10 mouse cellular contexts compared by ENCODE assay signal in genomic region chr3:30766177-30766576, GRCm38 (mm10). TPM values are rescaled to one million over a fixed set of nuclear protein-coding genes. Genes with fewer than 3 reads are reported as not detected.
A peak's percentile ranks its signal among the peaks of the same experiment; 100 is the strongest.
DNase-seq lines count a peak whose midpoint lies in the region; ATAC-seq lines count a peak whose summit lies in the region.
"Had no signal": no experiment of that assay in that cellular context is flagged by ENCODE, and none has a peak within 500 bp of the region (broad histone marks: within the 10 kb centered on the region; RNA-seq: fewer than 3 reads in every experiment).

No protein-coding gene starts in this region.

- peak overlapping the region; percentile 42 for H3K4me2 ChIP-seq in heart, embryonic 11.5 days
- no peak overlapping the region for H3K4me2 ChIP-seq in forebrain, embryonic 15.5 days (replicated peaks)
- H3K4me2 ChIP-seq: midbrain, embryonic 15.5 days had no signal

- H3K4me3 ChIP-seq in heart, embryonic 11.5 days (ENCODE audit: low read depth, low read length): no peak overlapping the region
- H3K4me3 ChIP-seq in forebrain, embryonic 15.5 days: no peak overlapping the region
- H3K4me3 ChIP-seq: midbrain, embryonic 15.5 days had no signal

- peaks cover 6% of the 10 kb centered on the region; the same call in 1 of the 2 replicates for H3K4me1 ChIP-seq in heart, embryonic 11.5 days (ENCODE audit: control insufficient read depth, insufficient read depth, low read length)
- H3K4me1 ChIP-seq in forebrain, embryonic 15.5 days: no peaks in the 10 kb centered on the region
- H3K4me1 ChIP-seq: midbrain, embryonic 15.5 days had no signal

- no peaks in the 10 kb centered on the region for H3K9me3 ChIP-seq in heart, embryonic 11.5 days (replicated peaks; ENCODE audit: control insufficient read depth, low read length)
- H3K9me3 ChIP-seq in forebrain, embryonic 15.5 days: no peaks in the 10 kb centered on the region
- H3K9me3 ChIP-seq: midbrain, embryonic 15.5 days had no signal

- peak; percentile 38 to 55 for DNase-seq in adrenal gland, adult (ENCODE audit: inconsistent age in 2 of 2, low spot score in 1 of 2)
- no peak for DNase-seq in adrenal gland, postnatal 4 days (ENCODE audit: low spot score in 2 of 2)
- peak; percentile 88 to 93 for DNase-seq in kidney, postnatal 25 days
- no peak for DNase-seq in frontal cortex, adult 2 months (ENCODE audit: extremely low spot score in 1 of 2, low spot score in 1 of 2)
- DNase-seq in thymus, postnatal 4 days: no peak

- peak; percentile 79 for ATAC-seq in heart, embryonic 11.5 days (replicated peaks; ENCODE audit: insufficient number of reproducible peaks, low FRiP score, low TSS enrichment)
- ATAC-seq in megakaryocyte-erythroid progenitor cell, adult 5-6 weeks (replicated peaks; ENCODE audit: low FRiP score, low TSS enrichment, poor library complexity, severe bottlenecking): peak; percentile 50
- no peak for ATAC-seq in forebrain, embryonic 15.5 days (replicated peaks)
- ATAC-seq: midbrain, embryonic 15.5 days had no signal

- no peaks in the 10 kb centered on the region for H3K27me3 ChIP-seq in heart, embryonic 11.5 days (ENCODE audit: control insufficient read depth, insufficient read depth, low read length)
- H3K27me3 ChIP-seq in forebrain, embryonic 15.5 days: no peaks in the 10 kb centered on the region
- H3K27me3 ChIP-seq: midbrain, embryonic 15.5 days had no signal

- peak overlapping the region; percentile 57; the same call in 1 of the 2 replicates for H3K27ac ChIP-seq in heart, embryonic 11.5 days (ENCODE audit: low read depth, low read length)
- H3K27ac ChIP-seq in forebrain, embryonic 15.5 days (replicated peaks): no peak overlapping the region
- H3K27ac ChIP-seq: midbrain, embryonic 15.5 days had no signal

- no peaks in the 10 kb centered on the region for H3K36me3 ChIP-seq in heart, embryonic 11.5 days (ENCODE audit: control insufficient read depth, insufficient read depth, low read length)
- H3K36me3 ChIP-seq in forebrain, embryonic 15.5 days: no peaks in the 10 kb centered on the region
- H3K36me3 ChIP-seq: midbrain, embryonic 15.5 days had no signal

- no peak overlapping the region for H3K9ac ChIP-seq in heart, embryonic 11.5 days (ENCODE audit: low read depth, low read length)
- H3K9ac ChIP-seq in forebrain, embryonic 15.5 days (replicated peaks): no peak overlapping the region
- H3K9ac ChIP-seq: midbrain, embryonic 15.5 days had no signal

- WGBS in heart, embryonic 11.5 days (ENCODE audit: insufficient replicate concordance): 49% methylated on average over 7 of the region's 7 CpGs
- 79% methylated on average over 7 of the region's 7 CpGs for WGBS in forebrain, embryonic 15.5 days

RNA-seq across cellular contexts. Expression of gene Samd7, which starts 20.1 kb away (rescaled TPM):
- total RNA-seq in adrenal gland, postnatal 4 days (2021): under 1 TPM in 1 of 2 experiments, not detected in 1; 0.08 TPM
- not detected in 2 replicates for polyA plus RNA-seq in heart, embryonic 11.5 days (2014; fragmentation: Nextera tagmentation; extraction: Ambion mirVana)
- not detected in 2 replicates for total RNA-seq in megakaryocyte-erythroid progenitor cell, adult 5-6 weeks (2014; fragmentation: Nextera tagmentation)
- not detected in 2 replicates for total RNA-seq in megakaryocyte-erythroid progenitor cell, adult 5-6 weeks (2017)
- polyA plus RNA-seq in frontal cortex, adult 2 months (2012; rRNA removed): 0.04 TPM in 1 of 2 replicates, not detected in the other
- 0.05 TPM in 1 of 2 replicates, not detected in the other for polyA plus RNA-seq in forebrain, embryonic 15.5 days (2015; fragmentation: Nextera tagmentation; extraction: Ambion mirVana)
- polyA plus RNA-seq: gonadal fat pad, adult 2 months; midbrain, embryonic 15.5 days had no signal

RNA-seq across cellular contexts. Expression of gene Sec62, which starts 26.5 kb away (rescaled TPM):
- 10 to 100 TPM; 69.8 to 74.4 TPM for total RNA-seq in adrenal gland, postnatal 4 days (2021)
- 60.6 and 75.0 TPM in 2 replicates for polyA plus RNA-seq in heart, embryonic 11.5 days (2014; fragmentation: Nextera tagmentation; extraction: Ambion mirVana)
- 47.4 and 51.2 TPM in 2 replicates for total RNA-seq in megakaryocyte-erythroid progenitor cell, adult 5-6 weeks (2014; fragmentation: Nextera tagmentation)
- 72.7 and 101 TPM in 2 replicates for total RNA-seq in megakaryocyte-erythroid progenitor cell, adult 5-6 weeks (2017)
- 102 and 113 TPM in 2 replicates for polyA plus RNA-seq in frontal cortex, adult 2 months (2012; rRNA removed)
- polyA plus RNA-seq in forebrain, embryonic 15.5 days (2015; fragmentation: Nextera tagmentation; extraction: Ambion mirVana): 79.3 and 90.2 TPM in 2 replicates

Comparison
In these comparisons a context has a peak if more than half of its experiments do, and no peak if none do; other contexts are left out.
1. DNase-seq: peak in adrenal gland, adult (2 of 2) and kidney, postnatal 25 days (2 of 2); none in adrenal gland, postnatal 4 days (0 of 2), frontal cortex, adult 2 months (0 of 2) and thymus, postnatal 4 days (single experiment).